Mouse (Mus musculus) erythroblast, adult 5-6 weeks (primary cell): Measurements from ENCODE around the gene Nuak1. TPM values are rescaled to one million over a fixed set of nuclear protein-coding genes. Genes with fewer than 3 reads are reported as not detected.
A peak's percentile ranks its signal among the peaks of the same experiment; 100 is the strongest.
"Not testable (repeated sequence)": the region's sequence is repeated elsewhere in the genome, so short reads cannot be mapped to it uniquely, and the experiment has no call there.

Experiments used
- ATAC-seq: replicated peaks from 2 replicates; pipeline ENCODE4 v1.8.0; 2016; ENCODE audit warnings: moderate number of reproducible peaks, mild to moderate bottlenecking, moderate TSS enrichment, inconsistent platforms; ENCODE audit not compliant: poor library complexity, low FRiP score, severe bottlenecking
- total RNA-seq, 2 experiments: library from RNA; stranded (forward) in 1 of 2; stranded (reverse) in 1 of 2; fragments of 150-400 nt in 1 of 2; fragments of 200-764, 138-1000 nt in 1 of 2; gene quantifications; 2 replicates each; pipeline versions ENCODE4 v1.2.3 to v1.2.4; 2015 to 2017; ENCODE audit warnings: low replicate concordance in 2 of 2

Nuak1 gene
- total RNA-seq (2015; ENCODE audit: low replicate concordance), result not detected in 2 replicates
- total RNA-seq (2017; ENCODE audit: low replicate concordance), result 0.85 TPM in 1 of 2 replicates, not detected in the other

DNA sequence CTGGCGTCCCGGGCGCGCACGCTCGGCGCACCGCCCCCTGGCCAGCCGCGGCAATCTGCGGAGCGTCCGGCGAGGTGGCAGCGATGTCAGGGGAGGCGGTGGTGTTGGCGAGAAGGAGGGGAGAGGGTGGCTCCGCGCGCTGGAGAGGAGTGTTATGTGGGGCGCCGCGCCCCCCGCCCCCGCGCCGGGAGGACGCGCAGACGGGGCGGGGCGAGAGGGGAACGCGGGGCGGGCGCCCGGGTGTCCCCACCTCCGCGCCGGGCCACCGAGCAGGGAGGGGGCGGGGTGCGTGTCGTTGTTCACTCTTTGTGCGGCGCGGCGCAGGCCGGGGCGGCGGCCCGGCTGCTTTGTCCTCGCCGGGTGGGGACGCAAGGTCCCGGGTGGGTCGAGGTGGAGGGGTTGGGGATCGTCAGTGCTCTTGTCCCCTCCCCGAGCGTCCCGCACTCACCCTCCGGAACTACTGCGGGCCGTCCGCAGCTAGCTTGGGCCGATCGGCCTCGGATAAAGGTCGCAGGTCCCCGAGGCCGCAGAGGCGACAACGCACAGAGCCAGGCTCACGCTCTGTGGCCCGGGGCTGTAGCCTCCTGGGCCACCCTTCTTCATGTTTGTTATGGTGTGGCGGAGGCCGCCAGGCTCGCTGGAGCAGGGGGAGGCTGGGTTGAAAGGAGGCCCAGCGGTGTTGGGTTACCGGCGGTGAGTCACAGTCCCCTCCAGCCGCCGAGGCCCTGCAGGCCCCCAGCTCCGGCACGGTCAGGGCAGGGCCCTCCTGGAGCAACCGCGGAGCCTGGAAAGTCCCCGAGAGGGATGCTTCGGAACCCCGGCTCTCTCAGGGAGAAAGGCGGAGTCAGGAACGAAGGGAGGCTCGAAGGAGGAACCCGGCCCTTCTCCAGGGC is at the start of gene Nuak1:
Nuak1 (minus strand) TSS at position 57 of the 893 bp plus-strand sequence.
- no peak for ATAC-seq

- ATAC-seq, result no peak
These were observed 49.7 kb upstream of the Nuak1 start for GRCm38 (mm10) chr10:84490115-84490514.

- peak; percentile 94 for ATAC-seq
These were observed 47.9 kb upstream of the Nuak1 start for GRCm38 (mm10) chr10:84488315-84488714.

DNA sequence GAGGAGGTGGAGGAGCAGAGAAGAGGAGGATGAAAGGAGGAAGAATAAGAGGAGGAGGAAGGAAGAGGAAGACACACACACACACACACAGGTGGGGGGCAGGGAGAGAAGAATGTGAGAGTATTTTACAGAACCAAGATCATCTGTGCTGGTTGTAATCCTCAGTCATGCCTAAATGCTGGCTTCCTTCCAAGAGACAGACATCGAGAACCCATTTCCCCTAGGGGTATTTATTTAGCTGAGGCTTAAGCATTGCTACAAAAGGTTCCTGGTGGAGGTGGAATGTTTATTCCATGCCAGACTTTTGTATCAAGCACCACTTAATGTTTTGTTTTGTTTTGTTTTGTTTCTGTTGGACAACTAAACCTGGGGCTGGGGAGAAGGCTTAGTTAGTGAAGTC is 44.3 kb upstream of the Nuak1 start:
- ATAC-seq, result no peak

GRCm38 (mm10) chr10:84483553-84483952 is 43.2 kb upstream of the Nuak1 start:
- ATAC-seq, result no peak

GRCm38 (mm10) chr10:84483069-84483468 is 42.7 kb upstream of the Nuak1 start:
- ATAC-seq, result no peak

DNA sequence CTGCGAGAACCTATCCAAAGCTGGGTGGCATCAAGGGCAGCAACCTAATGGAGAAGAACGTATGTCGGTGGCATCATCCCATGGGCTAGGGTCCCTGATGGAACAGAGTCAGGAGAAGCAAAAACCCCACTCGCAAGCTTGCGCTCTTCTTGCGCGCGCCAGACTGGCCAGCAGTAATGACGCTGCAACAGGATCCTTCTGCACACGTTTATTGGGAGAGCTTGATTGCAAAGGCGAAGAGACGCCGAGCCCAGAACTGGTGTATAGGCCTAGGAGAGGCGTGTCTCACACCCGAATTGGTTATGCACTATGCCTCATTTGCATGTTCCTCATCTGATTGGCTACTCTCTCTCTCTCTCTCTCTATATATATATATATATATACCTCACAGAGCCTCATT is 42.0 kb upstream of the Nuak1 start:
- not testable (repeated sequence) for ATAC-seq

- ATAC-seq, result no peak
These were observed 40.9 kb upstream of the Nuak1 start for GRCm38 (mm10) chr10:84481327-84481671.

DNA sequence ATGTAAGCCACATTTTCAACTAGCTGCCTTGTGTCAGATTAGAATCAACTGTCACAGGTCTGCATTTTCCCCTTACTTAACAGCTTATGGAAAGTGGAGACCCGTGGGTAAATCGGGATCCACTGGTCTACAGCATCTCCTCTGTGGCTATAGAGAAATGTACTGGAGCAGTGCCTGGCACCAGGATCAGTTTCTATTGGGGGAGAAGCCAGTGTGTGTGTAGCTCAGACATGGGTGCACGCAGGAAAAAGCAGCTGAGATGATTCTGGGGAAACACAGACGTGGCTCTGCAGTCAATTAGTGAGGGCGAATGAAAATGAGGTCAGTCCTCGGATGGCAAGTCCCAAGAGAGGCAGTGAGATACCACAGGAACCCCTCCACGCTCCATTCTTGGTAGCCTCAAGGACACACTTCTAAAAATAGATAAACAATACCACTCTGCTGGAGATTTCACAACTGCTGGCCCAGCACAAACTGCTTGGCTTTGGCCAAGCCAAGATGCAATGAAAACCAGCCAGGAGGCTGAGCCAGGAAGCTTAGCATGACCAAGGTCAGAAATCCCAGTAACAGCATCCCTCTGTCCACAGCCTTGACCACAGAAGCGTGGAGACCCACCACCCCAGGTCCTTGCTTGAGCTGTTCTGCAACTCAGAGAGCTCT is 40.4 kb upstream of the Nuak1 start:
- ATAC-seq, result no peak

GRCm38 (mm10) chr10:84480146-84480545 is 39.7 kb upstream of the Nuak1 start:
- no peak for ATAC-seq

GRCm38 (mm10) chr10:84477613-84478076 is 37.2 kb upstream of the Nuak1 start:
- no peak for ATAC-seq

- ATAC-seq, result no peak
These were observed 36.7 kb upstream of the Nuak1 start for GRCm38 (mm10) chr10:84477045-84477612.

DNA sequence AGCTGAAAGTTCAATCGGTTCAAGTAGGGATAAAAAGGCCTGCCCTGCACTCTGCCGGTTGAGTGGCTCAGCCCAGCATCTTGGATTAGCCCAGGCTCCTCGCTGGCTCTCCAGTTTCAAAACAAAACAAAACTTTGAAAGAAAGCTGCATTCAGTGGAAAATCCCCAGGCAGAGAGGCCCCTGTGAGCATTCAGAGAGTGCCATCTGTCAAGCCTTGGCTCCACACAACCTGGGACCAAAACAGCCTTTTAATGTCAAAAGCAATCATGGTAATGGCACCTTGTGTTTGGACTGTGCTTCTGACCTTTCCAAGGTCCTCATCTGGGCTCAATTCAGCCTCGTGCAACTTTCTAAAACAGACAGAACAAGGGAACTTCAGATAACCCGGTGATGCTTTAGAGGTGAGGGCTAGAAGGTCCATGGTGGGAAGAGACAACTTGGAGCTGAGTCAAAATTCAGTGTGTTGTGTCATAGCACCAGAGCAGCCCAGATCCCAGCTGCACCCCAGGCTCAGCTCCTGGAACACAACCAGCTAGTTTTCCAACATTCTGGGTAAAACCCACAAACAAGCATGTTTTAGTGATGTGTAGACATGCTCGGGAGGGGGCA is 27.3 kb upstream of the Nuak1 start:
- no peak for ATAC-seq

DNA sequence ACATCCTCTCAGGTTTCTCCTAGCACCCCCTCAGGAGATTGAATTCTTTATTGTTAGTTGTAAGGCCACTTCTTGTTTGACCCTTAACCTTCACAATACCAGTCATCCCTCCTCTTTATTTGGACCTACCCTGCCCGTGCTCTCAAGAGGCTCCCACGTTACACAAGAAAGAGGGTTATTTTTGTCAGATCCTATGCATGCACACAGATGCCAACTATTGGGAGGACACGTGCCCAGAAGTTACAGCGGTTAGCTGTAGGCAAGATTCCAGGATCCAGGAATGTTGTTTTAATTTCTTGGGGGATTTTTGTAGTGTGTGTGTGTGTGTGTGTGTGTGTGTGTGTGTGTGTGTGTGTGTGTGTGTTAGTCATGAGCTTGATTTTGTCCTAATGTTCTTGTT is 25.1 kb upstream of the Nuak1 start:
- no peak for ATAC-seq

GRCm38 (mm10) chr10:84460420-84461101 is 20.2 kb upstream of the Nuak1 start:
- no peak for ATAC-seq

DNA sequence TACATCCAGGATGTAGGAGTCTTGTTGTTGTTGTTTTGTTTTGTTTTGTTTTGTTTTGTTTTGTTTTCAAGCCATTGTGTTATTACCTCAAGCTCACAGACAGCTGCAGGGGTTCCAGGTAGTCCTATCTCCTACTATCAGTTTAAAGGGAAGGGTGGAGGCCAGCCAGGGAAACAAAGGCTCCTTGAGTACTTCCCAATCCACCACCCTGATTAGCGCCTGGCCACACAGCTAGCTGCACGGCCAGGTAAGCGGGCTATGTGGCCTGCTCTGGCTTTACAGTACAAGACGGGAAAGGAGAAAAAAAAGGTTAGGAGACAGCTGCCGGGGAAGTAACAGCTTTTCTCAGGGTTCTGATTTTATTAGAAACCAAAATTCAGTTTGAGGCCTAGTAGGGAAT is 17.7 kb upstream of the Nuak1 start:
- ATAC-seq, result no peak

DNA sequence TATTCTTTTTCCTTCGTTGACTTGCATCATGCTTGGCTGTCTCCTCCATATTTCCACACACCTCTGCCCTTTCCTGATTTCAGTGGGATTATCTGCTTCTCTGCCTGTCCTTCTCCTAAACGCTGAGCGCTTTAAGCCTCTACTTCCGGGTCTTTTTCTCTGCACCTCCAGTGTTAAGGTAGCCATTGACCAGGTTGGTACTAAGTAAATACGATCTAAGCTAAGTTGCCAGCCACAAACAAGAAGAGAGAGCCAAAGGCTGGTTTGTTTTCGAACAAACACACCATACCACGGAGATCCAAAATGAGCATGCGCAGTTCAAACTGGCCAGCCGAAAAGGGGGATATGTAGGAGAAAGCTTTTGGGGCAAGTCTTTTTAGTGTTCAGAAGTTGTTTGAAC is 17.1 kb upstream of the Nuak1 start:
- ATAC-seq, result no peak

- no peak for ATAC-seq
These were observed 16.4 kb upstream of the Nuak1 start for GRCm38 (mm10) chr10:84456632-84457320.

DNA sequence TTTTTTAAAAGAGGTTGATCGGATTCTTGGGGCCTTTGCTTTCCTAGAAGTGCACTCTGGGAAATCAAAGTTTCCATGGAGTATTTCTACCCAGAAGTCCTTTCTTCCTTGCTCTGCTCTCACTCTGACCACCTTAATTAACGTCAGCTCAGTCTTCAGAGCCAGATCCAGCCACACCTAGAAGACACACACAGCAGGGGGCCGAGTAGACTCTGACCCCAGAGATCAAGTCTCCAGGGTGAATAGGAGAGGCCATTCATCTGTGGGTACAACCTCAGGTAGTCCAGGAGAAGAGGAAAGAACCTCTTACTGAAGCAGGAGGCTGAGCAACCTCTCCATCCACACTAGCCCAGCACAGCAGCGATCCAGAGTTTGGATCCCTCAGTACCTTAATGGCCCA is 11.5 kb upstream of the Nuak1 start:
- ATAC-seq, result no peak
